Mouse (Mus musculus) lung, adult 2 months (tissue): ENCODE results near the gene Reep1.

ENCODE experiments used
- CTCF ChIP-seq: fragments of 200-500 bp; IDR thresholded peaks from 2 replicates; pipeline ENCODE4 v1.5.1; 2011; ENCODE audit warnings: mild to moderate bottlenecking, low read length, control low read depth; ENCODE audit not compliant: insufficient read depth
- POLR2A ChIP-seq: fragments of 200-500 bp; IDR thresholded peaks from 2 replicates; pipeline ENCODE4 v1.6.1; 2011; ENCODE audit warnings: low read depth, mild to moderate bottlenecking, control low read depth, low read length, borderline replicate concordance; ENCODE audit errors: extremely low read depth

DNA sequence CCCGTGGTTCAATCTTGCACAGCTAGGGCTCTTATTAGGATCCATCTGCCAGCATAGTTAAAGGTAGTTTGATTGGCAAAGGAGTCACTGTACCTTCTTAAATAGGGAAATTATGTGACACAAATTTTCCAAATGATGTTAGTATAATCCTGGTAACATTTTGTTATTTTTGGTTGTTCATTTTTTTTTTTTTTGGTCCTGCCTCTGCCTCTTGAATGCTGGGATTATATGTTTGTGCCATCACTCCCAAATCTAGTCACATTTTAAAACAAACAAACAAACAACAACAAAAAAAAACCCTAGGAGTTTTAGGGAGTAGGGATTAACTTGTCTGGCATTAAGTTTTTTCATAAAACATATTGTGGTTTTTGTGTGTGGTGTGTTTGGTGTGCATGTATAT lies 119.5 kb downstream of the Reep1 start, which contains the start of gene Mrpl35:
- TF ChIP-seq POLR2A, result no peak
- no peak for TF ChIP-seq CTCF
